Mouse (Mus musculus): ENCODE data around the gene Cldn4. TPM values are rescaled to one million over a fixed set of nuclear protein-coding genes. Genes with fewer than 3 reads are reported as not detected.
"Not testable (repeated sequence)": the region's sequence is repeated elsewhere in the genome, so short reads cannot be mapped to it uniquely, and the experiment has no call there.

Cldn4 gene
- total RNA-seq, 1 experiment = 150 TPM

GRCm38 (mm10) chr5:134967164-134967944, 20.6 kb upstream of the Cldn4 start:
- peak overlapping the region; percentile 83 for H3K27ac ChIP-seq (ENCODE audit: insufficient read depth, low read depth, low read length, poor library complexity, severe bottlenecking)

GRCm38 (mm10) chr5:134965852-134966821, 19.4 kb upstream of the Cldn4 start:
- Histone ChIP-seq H3K27ac (ENCODE audit: insufficient read depth, low read depth, low read length, poor library complexity, severe bottlenecking) (peak overlapping the region; percentile 83; the same call in 1 of the 2 replicates), H3K4me3 (ENCODE audit: insufficient read depth in 1 of 2, low read depth in 1 of 2, low read length in 2 of 2, poor library complexity in 1 of 2, severe bottlenecking in 1 of 2) (peak overlapping the region; percentile 60 to 70)

More at GRCm38 (mm10) chr5:134967164-134967944, 20.6 kb upstream of the Cldn4 start:
- TF ChIP-seq MAFK (IDR thresholded peaks at IDR 0.05; ENCODE audit: insufficient read depth, low read depth, low read length) (no peak), HCFC1 (IDR thresholded peaks at IDR 0.05; ENCODE audit: borderline replicate concordance, insufficient read depth, low read length) (no peak), CHD2 (IDR thresholded peaks at IDR 0.05; ENCODE audit: low read depth, low read length) (no peak), ZC3H11A (IDR thresholded peaks at IDR 0.05; ENCODE audit: borderline replicate concordance, low read depth, low read length) (no peak), ZNF384 (IDR thresholded peaks at IDR 0.05; ENCODE audit: low read depth, low read length) (no peak)
- in situ Hi-C loops (cut with MboI; ENCODE audit: low sequenced_read_pairs in 2 of 2, unreplicated experiment in 2 of 2) = no loop called here
- Histone ChIP-seq H3K4me1 (ENCODE audit: control insufficient read depth in 2 of 2, insufficient read depth in 2 of 2, low read length in 2 of 2, poor library complexity in 1 of 2) (peaks cover 9 to 15% of the 10 kb centered on the region in 2 experiments), H3K9ac (ENCODE audit: insufficient read depth, low read depth, low read length, poor library complexity, severe bottlenecking) (0 out of 2 replicates have a peak overlapping the region, but pooled peaks have one; percentile 12), H3K4me3 (ENCODE audit: insufficient read depth in 1 of 2, low read depth in 1 of 2, low read length in 2 of 2, poor library complexity in 1 of 2, severe bottlenecking in 1 of 2) (no peak overlapping the region; a peak in 1 of 4 replicates), H3K36me3 (ENCODE audit: control insufficient read depth, insufficient read depth, low read length, poor library complexity, severe bottlenecking) (no peaks in the 10 kb centered on the region), H3K9me3 (ENCODE audit: control insufficient read depth, insufficient read depth, low read depth, low read length) (no peaks in the 10 kb centered on the region)
- DNase-seq (ENCODE audit: low read depth, low spot score) = no peak

GRCm38 (mm10) chr5:134965473-134965851, 18.7 kb upstream of the Cldn4 start:
- DNase-seq (ENCODE audit: low read depth, low spot score) = no peak
- H3K4me1 ChIP-seq (ENCODE audit: control insufficient read depth in 2 of 2, insufficient read depth in 2 of 2, low read length in 2 of 2, poor library complexity in 1 of 2) = peaks cover 4 to 25% of the 10 kb centered on the region in 2 experiments; a peak in 2 of 4 replicates
- H3K9me3 ChIP-seq (ENCODE audit: control insufficient read depth, insufficient read depth, low read depth, low read length) = no peaks in the 10 kb centered on the region
- peak overlapping the region; percentile 60 to 70; a peak in 3 of 4 replicates for H3K4me3 ChIP-seq (ENCODE audit: insufficient read depth in 1 of 2, low read depth in 1 of 2, low read length in 2 of 2, poor library complexity in 1 of 2, severe bottlenecking in 1 of 2)
- H3K27ac ChIP-seq (ENCODE audit: insufficient read depth, low read depth, low read length, poor library complexity, severe bottlenecking) = no peak overlapping the region
- peak overlapping the region; percentile 50; the same call in 1 of the 2 replicates for H3K9ac ChIP-seq (ENCODE audit: insufficient read depth, low read depth, low read length, poor library complexity, severe bottlenecking)
- in situ Hi-C loops (cut with MboI; ENCODE audit: low sequenced_read_pairs in 2 of 2, unreplicated experiment in 2 of 2) = no loop called here
- no peaks in the 10 kb centered on the region for H3K36me3 ChIP-seq (ENCODE audit: control insufficient read depth, insufficient read depth, low read length, poor library complexity, severe bottlenecking)
- peak; percentile 47; the same call in 1 of the 2 replicates for TF ChIP-seq HCFC1 (IDR thresholded peaks at IDR 0.05; ENCODE audit: borderline replicate concordance, insufficient read depth, low read length)
- 0 out of 2 replicates have a peak, but pooled peaks have one; percentile 9 for TF ChIP-seq CHD2 (IDR thresholded peaks at IDR 0.05; ENCODE audit: low read depth, low read length)
- TF ChIP-seq MAFK (IDR thresholded peaks at IDR 0.05; ENCODE audit: insufficient read depth, low read depth, low read length) = 0 out of 2 replicates have a peak, but pooled peaks have one; percentile 10
- TF ChIP-seq ZNF384 (IDR thresholded peaks at IDR 0.05; ENCODE audit: low read depth, low read length) = no peak
- peak; percentile 93 for TF ChIP-seq ZC3H11A (IDR thresholded peaks at IDR 0.05; ENCODE audit: borderline replicate concordance, low read depth, low read length)

More at GRCm38 (mm10) chr5:134965852-134966821, 19.4 kb upstream of the Cldn4 start:
- H3K9ac ChIP-seq (ENCODE audit: insufficient read depth, low read depth, low read length, poor library complexity, severe bottlenecking) = peak overlapping the region; percentile 61
- no peak for TF ChIP-seq ZC3H11A (IDR thresholded peaks at IDR 0.05; ENCODE audit: borderline replicate concordance, low read depth, low read length)
- TF ChIP-seq MAFK (IDR thresholded peaks at IDR 0.05; ENCODE audit: insufficient read depth, low read depth, low read length) = no peak
- no peaks in the 10 kb centered on the region for H3K9me3 ChIP-seq (ENCODE audit: control insufficient read depth, insufficient read depth, low read depth, low read length)
- DNase-seq (ENCODE audit: low read depth, low spot score) = peak; percentile 96
- no peaks in the 10 kb centered on the region for H3K36me3 ChIP-seq (ENCODE audit: control insufficient read depth, insufficient read depth, low read length, poor library complexity, severe bottlenecking)
- in situ Hi-C loops (cut with MboI; ENCODE audit: low sequenced_read_pairs in 2 of 2, unreplicated experiment in 2 of 2) = no loop called here
- peaks cover 5 to 18% of the 10 kb centered on the region in 2 experiments; a peak in 3 of 4 replicates for H3K4me1 ChIP-seq (ENCODE audit: control insufficient read depth in 2 of 2, insufficient read depth in 2 of 2, low read length in 2 of 2, poor library complexity in 1 of 2)

GRCm38 (mm10) chr5:134964655-134965054, 17.9 kb upstream of the Cldn4 start:
- H3K4me1 ChIP-seq (ENCODE audit: control insufficient read depth in 2 of 2, insufficient read depth in 2 of 2, low read length in 2 of 2, poor library complexity in 1 of 2) = peaks cover 4 to 29% of the 10 kb centered on the region in 2 experiments; a peak in 2 of 4 replicates
- H3K27ac ChIP-seq (ENCODE audit: insufficient read depth, low read depth, low read length, poor library complexity, severe bottlenecking); H3K9ac ChIP-seq (ENCODE audit: insufficient read depth, low read depth, low read length, poor library complexity, severe bottlenecking); H3K4me3 ChIP-seq (ENCODE audit: insufficient read depth in 1 of 2, low read depth in 1 of 2, low read length in 2 of 2, poor library complexity in 1 of 2, severe bottlenecking in 1 of 2); H3K36me3 ChIP-seq (ENCODE audit: control insufficient read depth, insufficient read depth, low read length, poor library complexity, severe bottlenecking); H3K9me3 ChIP-seq (ENCODE audit: control insufficient read depth, insufficient read depth, low read depth, low read length); DNase-seq (ENCODE audit: low read depth, low spot score); in situ Hi-C loops (cut with MboI; ENCODE audit: low sequenced_read_pairs in 2 of 2, unreplicated experiment in 2 of 2): not testable (repeated sequence)

Data from ES-E14 (cell line).